Mouse (Mus musculus) neural tube, embryonic 12.5 days (tissue): ENCODE results near the gene Cdk11b. TPM values are rescaled to one million over a fixed set of nuclear protein-coding genes. Genes with fewer than 3 reads are reported as not detected.

Experiments used
- polyA plus RNA-seq: library from polyadenylated mRNA; unstranded; fragments of >200 nt; fragmentation: Nextera tagmentation; extraction: Ambion mirVana; gene quantifications from 2 replicates; pipeline ENCODE4 v1.2.1, GENCODE M21; 2016

Gene Cdk11b
- polyA plus RNA-seq, 1 experiment from 2014 or later: 79.5 TPM

Other genes with a start within 250 kb of the Cdk11b start
- gene Gabrd, start 226.7 kb upstream of the Cdk11b start, polyA plus RNA-seq: 0.34 TPM in 1 of 2 replicates, not detected in the other
- 4.0 and 4.7 TPM in 2 replicates for gene Cfap74, start 215.7 kb upstream of the Cdk11b start, polyA plus RNA-seq
- not detected in 2 replicates for gene Tmem52, start 155.7 kb upstream of the Cdk11b start, polyA plus RNA-seq
- gene Gnb1, start 133.5 kb upstream of the Cdk11b start, polyA plus RNA-seq: 762 and 837 TPM in 2 replicates
- gene Nadk, start 62.5 kb upstream of the Cdk11b start, polyA plus RNA-seq: 86.9 and 88.2 TPM in 2 replicates
- 16.2 and 16.7 TPM in 2 replicates for gene Slc35e2, start 23.4 kb upstream of the Cdk11b start, polyA plus RNA-seq
- not detected in 2 replicates for gene Gm10563, start 20.6 kb downstream of the Cdk11b start, polyA plus RNA-seq
- gene Mmp23, start 28.5 kb downstream of the Cdk11b start, polyA plus RNA-seq: 3.9 and 4.3 TPM in 2 replicates
- 33.8 and 38.1 TPM in 2 replicates for gene Mib2, start 44.3 kb downstream of the Cdk11b start, polyA plus RNA-seq
- gene Fndc10, start 69.5 kb downstream of the Cdk11b start, polyA plus RNA-seq: 10.6 and 11.6 TPM in 2 replicates
- 151 and 160 TPM in 2 replicates for gene Ssu72, start 79.9 kb downstream of the Cdk11b start, polyA plus RNA-seq
- 6.2 and 6.5 TPM in 2 replicates for gene Tmem240, start 109.9 kb downstream of the Cdk11b start, polyA plus RNA-seq
- gene Atad3a, start 136.2 kb downstream of the Cdk11b start, polyA plus RNA-seq: 85.2 and 90.7 TPM in 2 replicates
- gene Vwa1, start 149.8 kb downstream of the Cdk11b start, polyA plus RNA-seq: 16.6 and 17.9 TPM in 2 replicates
- gene Tmem88b, start 161.0 kb downstream of the Cdk11b start, polyA plus RNA-seq: 0.56 and 0.86 TPM in 2 replicates
- gene Ankrd65, start 165.6 kb downstream of the Cdk11b start, polyA plus RNA-seq: not detected in 2 replicates
- gene Mrpl20, start 178.0 kb downstream of the Cdk11b start, polyA plus RNA-seq: 226 and 242 TPM in 2 replicates
- 203 and 204 TPM in 2 replicates for gene Ccnl2, start 187.6 kb downstream of the Cdk11b start, polyA plus RNA-seq
- 142 and 144 TPM in 2 replicates for gene Aurkaip1, start 206.4 kb downstream of the Cdk11b start, polyA plus RNA-seq
- gene Mxra8, start 214.8 kb downstream of the Cdk11b start, polyA plus RNA-seq: 26.7 and 27.1 TPM in 2 replicates
- gene Dvl1, start 222.5 kb downstream of the Cdk11b start, polyA plus RNA-seq: 26.2 and 32.1 TPM in 2 replicates
- gene Tas1r3, start 238.5 kb downstream of the Cdk11b start, polyA plus RNA-seq: 0.28 and 0.56 TPM in 2 replicates
- 19.5 and 22.1 TPM in 2 replicates for gene Cptp, start 244.6 kb downstream of the Cdk11b start, polyA plus RNA-seq
- gene Ints11, start 244.7 kb downstream of the Cdk11b start, polyA plus RNA-seq: 77.0 TPM in 2 replicates